Mouse (Mus musculus) NIH3T3 (cell line): ENCODE results near the gene Glrx.
"Not testable (repeated sequence)": the region's sequence is repeated elsewhere in the genome, so short reads cannot be mapped to it uniquely, and the experiment has no call there.

ENCODE experiments used
- DNase-seq: peaks from one replicate; pipeline ENCODE4 v3.0.0-alpha.2; 2012; ENCODE audit warnings: low read depth

The Glrx gene

GRCm38 (mm10) chr13:75835461-75835860, 4.2 kb upstream of the Glrx start:
- no peak for DNase-seq

GRCm38 (mm10) chr13:75838506-75838905, 1.2 kb upstream of the Glrx start:
- no peak for DNase-seq

- DNase-seq, result peak; percentile 25
Measured at GRCm38 (mm10) chr13:75840752-75841285, 1.2 kb downstream of the Glrx start.

DNA sequence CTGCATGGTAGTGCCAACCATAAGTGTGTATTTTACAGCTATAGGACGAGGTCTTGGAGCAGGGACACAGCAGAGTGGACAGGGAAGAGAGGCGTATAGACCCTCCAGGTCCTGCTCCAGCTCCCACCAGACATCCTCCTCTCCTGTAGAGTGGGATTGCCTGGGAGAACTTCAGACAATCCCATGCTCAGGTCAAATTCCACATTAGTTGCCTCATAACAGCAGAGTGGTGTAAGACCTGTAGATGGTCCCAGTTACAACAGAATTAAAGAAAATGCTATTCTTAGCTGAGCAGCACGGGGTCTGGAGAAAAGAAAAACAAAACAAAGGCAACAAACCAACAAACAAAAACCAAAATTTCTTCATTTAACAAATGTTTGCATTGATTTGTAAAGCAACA, 2.3 kb downstream of the Glrx start:
- peak; percentile 6 for DNase-seq

- no peak for DNase-seq
Measured at GRCm38 (mm10) chr13:75843331-75843730, 3.7 kb downstream of the Glrx start.

GRCm38 (mm10) chr13:75843993-75844683, 4.5 kb downstream of the Glrx start:
- no peak for DNase-seq

- no peak for DNase-seq
Measured at GRCm38 (mm10) chr13:75844833-75845518, 5.3 kb downstream of the Glrx start.

DNA sequence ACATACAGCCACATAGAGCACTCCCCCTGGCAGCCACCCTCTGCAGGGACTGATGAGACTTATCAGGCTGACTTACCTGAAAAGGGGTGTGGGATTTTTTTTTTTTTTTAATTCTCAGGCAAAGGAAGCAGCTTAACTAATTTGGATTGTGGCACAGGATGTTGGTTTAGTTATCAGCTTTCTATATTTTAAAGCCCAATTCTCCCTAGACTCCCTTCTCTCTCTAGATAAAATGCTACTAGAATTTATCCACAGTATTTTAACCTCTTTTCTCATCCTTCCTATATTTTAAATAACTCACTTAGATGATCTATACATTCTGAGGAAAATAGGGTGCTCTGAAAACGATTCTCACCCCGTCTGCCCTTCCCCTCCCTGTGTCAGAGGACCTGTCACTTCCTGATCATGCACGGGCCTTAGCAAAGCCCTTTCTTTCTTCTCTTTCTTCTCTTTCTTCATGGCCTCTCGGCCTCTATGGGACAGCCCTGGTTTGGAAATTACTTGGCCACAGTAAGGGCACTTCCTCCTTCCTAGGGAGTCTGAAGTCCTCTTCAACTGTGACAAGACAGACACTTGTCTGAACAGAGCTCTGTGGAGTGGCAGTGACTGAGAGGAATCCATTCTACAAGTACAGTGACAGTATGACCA, 6.0 kb downstream of the Glrx start:
- no peak for DNase-seq

DNA sequence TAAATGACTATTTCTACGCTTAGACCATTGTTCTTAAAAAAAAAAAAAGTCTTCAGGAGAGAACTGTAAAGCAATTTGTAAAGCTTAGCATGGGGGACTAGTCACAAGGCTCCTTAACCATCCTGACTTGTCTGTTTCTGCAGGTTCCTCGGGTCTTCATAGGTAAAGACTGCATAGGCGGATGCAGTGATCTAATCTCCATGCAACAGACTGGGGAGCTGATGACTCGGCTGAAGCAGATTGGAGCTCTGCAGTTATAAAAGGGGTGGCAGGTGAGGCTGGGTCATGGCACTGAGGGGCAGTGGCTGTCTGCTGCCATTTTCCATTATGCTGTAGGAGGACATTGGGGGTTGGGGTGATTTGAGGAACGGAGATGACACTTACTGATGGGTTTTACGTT, 7.4 kb downstream of the Glrx start:
- no peak for DNase-seq

- DNase-seq, result no peak
Measured at GRCm38 (mm10) chr13:75852027-75852426, 12.4 kb downstream of the Glrx start.

GRCm38 (mm10) chr13:75853118-75853517, 13.4 kb downstream of the Glrx start:
- no peak for DNase-seq

DNA sequence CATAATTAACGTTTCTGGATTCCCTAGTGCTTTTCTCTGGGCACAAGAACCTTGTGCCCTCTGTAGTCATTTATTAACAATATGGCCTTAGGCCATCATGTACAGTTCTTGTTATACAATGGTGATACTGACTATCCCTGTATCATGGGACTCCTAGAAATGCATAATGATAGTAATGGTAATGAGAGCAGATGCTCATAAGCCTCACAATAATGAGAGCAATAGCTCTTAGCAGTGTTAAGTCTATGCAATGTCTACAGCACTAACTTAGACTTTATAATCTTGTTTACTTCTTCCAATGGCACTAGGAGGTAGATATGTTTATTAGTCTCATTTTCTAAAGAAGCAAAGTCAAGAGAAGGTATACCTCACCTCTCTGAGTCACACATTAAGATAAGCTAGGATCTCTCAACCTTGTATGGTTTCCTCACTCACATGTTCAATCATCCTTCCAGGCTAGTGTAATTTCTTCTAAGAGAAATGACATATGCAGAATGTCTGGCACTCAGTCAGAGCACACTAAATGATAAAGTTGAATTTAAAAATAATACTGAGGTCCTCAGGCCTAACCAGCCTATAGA, 19.7 kb downstream of the Glrx start:
- no peak for DNase-seq

DNA sequence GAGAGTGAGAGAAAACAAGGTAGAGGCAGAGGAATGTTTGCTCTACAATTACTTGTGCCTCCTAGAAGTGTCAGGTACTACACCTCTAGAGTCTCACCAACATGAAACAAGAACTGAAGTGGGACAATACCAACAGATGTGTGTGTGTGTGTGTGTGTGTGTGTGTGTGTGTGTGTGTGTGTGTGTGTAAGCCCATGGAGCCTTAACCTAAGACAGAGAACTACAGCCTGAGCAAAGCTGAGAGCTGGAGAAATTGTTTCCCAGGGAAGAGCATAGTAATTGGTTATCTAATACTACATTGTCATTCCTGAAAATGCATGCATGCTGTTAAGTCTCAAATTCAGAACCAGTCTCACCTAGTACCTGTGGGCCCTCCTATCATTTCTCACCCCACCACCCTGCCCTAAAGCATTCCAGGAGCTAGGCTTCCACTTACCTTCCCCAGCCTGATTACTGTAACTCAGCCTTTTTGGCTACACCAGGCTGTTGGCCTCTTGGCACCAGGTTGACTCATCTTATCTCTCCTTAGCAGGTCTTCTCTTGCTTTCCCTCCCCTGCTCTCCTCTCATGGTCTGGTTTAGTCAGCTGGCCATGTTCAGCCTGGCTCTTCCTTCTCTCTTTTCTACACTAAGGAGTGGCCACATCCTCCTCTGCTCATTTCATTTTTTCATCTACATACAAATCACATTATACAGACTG, 26.0 kb downstream of the Glrx start:
- no peak for DNase-seq

DNA sequence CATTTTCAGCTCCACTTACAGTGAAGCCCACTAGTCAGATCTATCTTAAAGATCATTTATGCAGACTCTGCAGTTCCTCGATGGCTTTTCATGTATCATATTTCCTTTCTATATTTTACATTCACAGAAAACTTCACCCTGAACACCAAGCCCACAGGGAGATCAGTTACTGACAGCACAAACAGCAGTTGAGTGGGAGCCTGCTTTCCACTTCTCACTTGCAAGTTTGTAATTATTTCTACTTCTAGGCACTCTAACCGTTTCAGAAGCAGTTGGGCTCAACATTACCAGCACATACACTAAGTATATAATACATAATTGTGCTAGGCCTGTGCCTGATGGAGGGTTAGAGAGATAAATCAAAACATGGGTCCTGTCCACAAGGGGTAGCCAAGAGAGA, 28.2 kb downstream of the Glrx start:
- no peak for DNase-seq

DNA sequence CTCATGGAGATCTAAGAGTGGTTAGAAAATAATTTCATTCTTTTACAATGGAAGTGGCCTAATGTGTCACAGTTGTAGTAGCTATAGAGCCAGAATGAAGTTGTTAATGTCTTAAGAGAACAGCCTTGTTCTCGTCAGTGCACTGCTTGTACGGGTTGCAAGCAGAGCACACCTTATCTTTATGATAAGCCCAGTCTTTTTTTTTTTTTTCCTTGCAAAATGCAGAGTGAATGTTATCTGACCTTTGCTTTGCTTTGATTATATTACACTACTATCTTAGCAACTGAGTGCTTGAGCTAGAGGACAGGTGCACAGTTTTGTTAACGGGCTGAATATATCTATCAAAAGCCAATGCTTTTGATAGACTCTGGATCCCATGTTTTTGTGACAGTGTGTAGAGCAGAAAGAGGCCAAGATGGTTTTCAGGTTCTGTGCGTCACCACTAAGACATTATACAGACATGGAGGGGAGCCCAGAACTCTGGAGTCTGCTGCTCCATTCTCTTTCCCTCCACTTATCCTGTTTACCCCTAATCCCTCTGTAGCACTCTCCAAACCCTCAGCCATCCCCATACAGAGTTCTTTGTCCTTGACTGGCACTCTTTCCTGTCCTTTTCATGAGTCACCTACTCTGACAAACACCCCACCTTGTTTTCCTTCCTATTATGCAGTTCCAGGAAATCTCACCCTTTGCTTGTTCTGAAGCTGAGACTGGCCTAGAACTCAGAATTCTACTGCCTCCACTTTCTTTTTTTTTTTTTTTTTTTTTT, 35.1 kb downstream of the Glrx start:
- DNase-seq, result no peak

DNA sequence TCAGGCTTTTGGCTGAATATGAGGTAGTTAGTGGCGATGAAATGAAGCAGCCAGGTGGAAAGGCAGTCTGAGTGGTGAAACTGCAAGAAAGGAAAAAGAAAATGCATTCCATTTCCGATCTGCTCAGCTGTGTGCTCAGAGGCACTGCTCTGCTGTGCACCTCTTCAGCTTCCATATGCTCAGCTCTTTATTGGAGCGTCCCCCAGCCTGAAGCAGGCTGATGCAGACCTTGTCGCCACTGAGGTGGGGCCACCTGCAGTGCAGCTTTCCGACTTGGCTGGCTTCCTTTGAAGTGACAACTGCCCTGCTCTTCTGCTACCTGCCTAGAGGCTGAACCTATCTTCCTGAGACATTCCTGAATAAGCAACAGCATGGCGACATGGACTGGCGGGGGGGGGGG, 36.5 kb downstream of the Glrx start:
- not testable (repeated sequence) for DNase-seq

DNA sequence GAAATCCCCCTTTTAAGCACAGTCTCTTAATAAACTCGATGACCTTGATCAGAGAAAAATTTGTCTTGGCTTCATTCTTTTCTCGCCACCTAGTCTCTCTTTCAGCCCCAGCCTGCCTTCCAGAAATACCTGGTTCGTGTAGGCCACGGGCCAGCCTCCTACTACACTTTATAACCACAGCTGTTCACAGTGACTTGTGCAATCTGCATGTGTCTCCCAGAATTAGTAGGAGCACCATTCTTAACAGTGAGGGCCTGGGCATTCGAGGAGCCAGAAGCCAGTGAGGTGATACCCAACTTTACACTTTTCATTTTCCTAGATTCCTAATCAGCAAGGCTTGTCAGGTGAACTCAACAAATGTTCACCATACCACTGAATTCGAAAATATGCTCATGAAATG, 36.9 kb downstream of the Glrx start:
- no peak for DNase-seq

DNA sequence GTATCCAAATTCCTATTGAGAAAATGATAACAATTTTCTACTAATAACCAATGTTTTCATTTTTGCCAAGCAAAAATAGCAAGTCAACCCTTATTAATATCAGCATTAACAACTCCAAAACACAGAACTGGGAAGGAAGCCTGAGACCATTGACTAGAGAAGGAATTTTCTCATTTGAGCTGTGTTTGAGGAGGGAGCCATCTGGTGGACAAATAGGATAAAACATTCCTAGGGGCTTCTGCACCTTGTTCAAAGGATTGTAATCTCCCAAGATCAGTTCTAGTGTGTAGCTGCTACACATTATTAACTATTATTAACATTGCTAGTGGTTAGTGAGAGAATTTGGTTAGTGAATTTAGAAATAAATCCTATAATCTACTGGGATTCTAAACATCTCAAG, 38.2 kb downstream of the Glrx start:
- DNase-seq, result peak; percentile 82

DNA sequence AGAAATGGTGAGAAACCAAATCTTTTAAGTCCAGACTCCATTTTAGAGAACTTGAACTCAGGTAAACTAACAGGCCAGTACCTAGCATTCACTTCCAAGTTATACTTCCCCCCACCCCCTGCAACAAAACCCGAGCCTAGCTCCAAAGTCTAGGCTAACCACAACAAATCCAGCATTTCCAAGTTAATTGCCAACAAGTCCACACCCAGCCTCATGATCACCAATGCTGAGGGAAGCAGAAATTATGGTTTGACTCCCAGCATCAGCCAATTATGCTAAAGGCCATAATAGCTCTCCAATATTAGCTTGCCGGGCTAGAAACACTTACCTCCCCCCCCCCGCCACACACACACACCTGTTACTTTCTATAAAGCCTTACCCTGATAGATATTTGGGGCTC, 40.1 kb downstream of the Glrx start:
- DNase-seq, result no peak

GRCm38 (mm10) chr13:75880501-75880900, 40.8 kb downstream of the Glrx start:
- DNase-seq, result no peak

GRCm38 (mm10) chr13:75883792-75884191, 44.1 kb downstream of the Glrx start:
- DNase-seq, result no peak
